Mouse (Mus musculus) bone marrow macrophage, adult 2 months (primary cell): ENCODE data around the gene Spef1. TPM values are rescaled to one million over a fixed set of nuclear protein-coding genes. Genes with fewer than 3 reads are reported as not detected.

Experiments used
- H3K27ac ChIP-seq: 2 replicates; pipeline ENCODE4 v1.5.1; 2012; ENCODE audit warnings: low read depth, low read length; ENCODE audit not compliant: insufficient read depth
- H3K4me1 ChIP-seq: 2 replicates; pipeline ENCODE4 v1.6.1; 2012; ENCODE audit warnings: low read length; ENCODE audit not compliant: control insufficient read depth, insufficient read depth
- H3K4me3 ChIP-seq: 2 replicates; pipeline ENCODE4 v1.5.1; 2012; ENCODE audit warnings: mild to moderate bottlenecking, low read length, moderate library complexity; ENCODE audit not compliant: insufficient read depth
- CTCF ChIP-seq: IDR thresholded peaks from 2 replicates; pipeline ENCODE4 v1.5.1; 2012; ENCODE audit warnings: low read depth, mild to moderate bottlenecking, low read length, moderate library complexity
- POLR2A ChIP-seq: IDR thresholded peaks from 2 replicates; pipeline ENCODE4 v1.6.1; 2012; ENCODE audit warnings: mild to moderate bottlenecking, low read depth, low read length, borderline replicate concordance
- polyA plus RNA-seq: library from polyadenylated mRNA; stranded (reverse); fragments of >200 nt; gene quantifications from 2 replicates; pipeline ENCODE4 v1.2.4, GENCODE M21; 2012; ENCODE audit not compliant: missing spikeins, insufficient read depth, insufficient read length

The Spef1 gene
- polyA plus RNA-seq, 1 experiment = 7.1 TPM

DNA sequence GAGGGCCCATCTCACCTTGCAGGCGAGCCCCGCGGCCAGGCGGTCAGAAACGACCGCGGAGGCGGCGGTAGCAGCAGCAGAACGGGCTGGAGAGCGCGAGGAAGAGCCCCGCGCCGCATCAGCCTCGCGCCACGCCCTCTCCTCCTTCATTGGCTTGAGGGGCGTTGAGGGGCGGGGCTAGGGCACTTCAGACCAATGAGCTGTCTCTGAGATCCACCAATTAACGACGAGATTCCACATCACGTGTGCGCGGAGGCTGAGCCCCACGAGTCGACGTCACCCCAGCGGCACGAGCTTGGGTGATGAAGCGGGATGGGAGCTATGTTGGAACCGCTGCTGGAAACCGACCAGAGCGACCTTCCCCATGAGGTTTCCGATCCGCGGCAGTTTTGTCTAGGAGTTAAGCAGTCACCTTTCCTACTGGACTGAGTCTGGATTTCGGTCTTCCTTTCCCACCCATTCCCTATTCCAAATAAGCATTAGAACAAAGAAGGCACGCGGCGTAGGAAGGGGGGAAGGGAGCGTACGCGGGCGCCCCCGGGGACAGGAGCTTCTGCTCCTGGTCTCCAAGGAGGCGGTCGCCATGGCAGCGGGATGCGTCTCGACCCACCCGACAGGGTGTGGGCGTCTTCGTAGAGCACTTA, 27.0 kb downstream of the Spef1 start, which contains the start of gene 1700037H04Rik:
1700037H04Rik (minus strand) TSS at position 144 of the 644 bp plus-strand sequence.
- Histone ChIP-seq H3K4me1 (peaks cover 6% of the 10 kb centered on the region), H3K4me3 (peak within 1 kb of the TSS; percentile 70), H3K27ac (peak within 1 kb of the TSS; percentile 54)
- TF ChIP-seq POLR2A (no peak), CTCF (no peak)

- TF ChIP-seq POLR2A (no peak), CTCF (no peak)
- H3K4me1 ChIP-seq = peaks cover 6% of the 10 kb centered on the region
- H3K27ac ChIP-seq = no peak overlapping the region
- peak overlapping the region; percentile 63 for H3K4me3 ChIP-seq
Observed at GRCm38 (mm10) chr2:131159491-131159910, 27.6 kb downstream of the Spef1 start.

- peaks cover 6% of the 10 kb centered on the region for H3K4me1 ChIP-seq
- TF ChIP-seq CTCF = no peak
- TF ChIP-seq POLR2A = no peak
- H3K27ac ChIP-seq = no peak overlapping the region
- H3K4me3 ChIP-seq = no peak overlapping the region
Observed at GRCm38 (mm10) chr2:131156987-131157386, 30.1 kb downstream of the Spef1 start.

DNA sequence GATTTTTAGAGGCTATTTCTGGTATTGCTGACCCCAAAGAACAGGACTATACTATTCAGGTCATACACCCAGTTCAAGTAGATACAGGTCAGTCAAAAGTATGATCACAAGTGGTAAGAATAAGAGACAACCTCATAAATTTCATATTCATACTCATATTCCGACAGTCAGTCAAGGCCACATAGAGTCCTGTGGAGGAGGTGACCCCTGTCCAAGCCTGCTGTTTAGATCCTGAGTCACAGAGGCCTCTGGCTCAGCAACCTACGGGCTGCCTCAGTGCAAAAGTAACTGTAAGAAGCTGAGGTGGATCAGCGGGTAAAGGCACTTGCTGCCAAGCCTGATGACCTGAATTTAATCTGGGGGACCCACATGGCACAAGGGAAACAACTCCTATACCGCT, 33.0 kb downstream of the Spef1 start:
- H3K27ac ChIP-seq = no peak overlapping the region
- H3K4me1 ChIP-seq = peaks cover 6% of the 10 kb centered on the region
- H3K4me3 ChIP-seq = no peak overlapping the region
- TF ChIP-seq CTCF (no peak), POLR2A (no peak)

GRCm38 (mm10) chr2:131152166-131152730, 34.8 kb downstream of the Spef1 start:
- no peak overlapping the region for H3K4me3 ChIP-seq
- no peak for TF ChIP-seq CTCF
- H3K27ac ChIP-seq = no peak overlapping the region
- H3K4me1 ChIP-seq = no peaks in the 10 kb centered on the region

GRCm38 (mm10) chr2:131149254-131149578, 37.9 kb downstream of the Spef1 start:
- no peak overlapping the region for H3K27ac ChIP-seq
- H3K4me1 ChIP-seq = no peaks in the 10 kb centered on the region
- H3K4me3 ChIP-seq = no peak overlapping the region
- no peak for TF ChIP-seq POLR2A
- no peak for TF ChIP-seq CTCF

GRCm38 (mm10) chr2:131148353-131149253, 38.5 kb downstream of the Spef1 start:
- no peaks in the 10 kb centered on the region for H3K4me1 ChIP-seq
- H3K4me3 ChIP-seq = no peak overlapping the region
- TF ChIP-seq POLR2A (no peak), CTCF (no peak)
- H3K27ac ChIP-seq = no peak overlapping the region

- H3K4me3 ChIP-seq = no peak overlapping the region
- H3K27ac ChIP-seq = no peak overlapping the region
Observed at GRCm38 (mm10) chr2:131147043-131147365, 40.1 kb downstream of the Spef1 start.

GRCm38 (mm10) chr2:131146193-131147042, 40.7 kb downstream of the Spef1 start:
- H3K27ac ChIP-seq = no peak overlapping the region
- no peaks in the 10 kb centered on the region for H3K4me1 ChIP-seq
- H3K4me3 ChIP-seq = no peak overlapping the region
- TF ChIP-seq CTCF (no peak), POLR2A (no peak)

More at GRCm38 (mm10) chr2:131147043-131147365, 40.1 kb downstream of the Spef1 start:
- TF ChIP-seq CTCF = no peak
- TF ChIP-seq POLR2A = no peak
- no peaks in the 10 kb centered on the region for H3K4me1 ChIP-seq
